Mouse (Mus musculus): ENCODE measurements around the gene Ubd.

DNA sequence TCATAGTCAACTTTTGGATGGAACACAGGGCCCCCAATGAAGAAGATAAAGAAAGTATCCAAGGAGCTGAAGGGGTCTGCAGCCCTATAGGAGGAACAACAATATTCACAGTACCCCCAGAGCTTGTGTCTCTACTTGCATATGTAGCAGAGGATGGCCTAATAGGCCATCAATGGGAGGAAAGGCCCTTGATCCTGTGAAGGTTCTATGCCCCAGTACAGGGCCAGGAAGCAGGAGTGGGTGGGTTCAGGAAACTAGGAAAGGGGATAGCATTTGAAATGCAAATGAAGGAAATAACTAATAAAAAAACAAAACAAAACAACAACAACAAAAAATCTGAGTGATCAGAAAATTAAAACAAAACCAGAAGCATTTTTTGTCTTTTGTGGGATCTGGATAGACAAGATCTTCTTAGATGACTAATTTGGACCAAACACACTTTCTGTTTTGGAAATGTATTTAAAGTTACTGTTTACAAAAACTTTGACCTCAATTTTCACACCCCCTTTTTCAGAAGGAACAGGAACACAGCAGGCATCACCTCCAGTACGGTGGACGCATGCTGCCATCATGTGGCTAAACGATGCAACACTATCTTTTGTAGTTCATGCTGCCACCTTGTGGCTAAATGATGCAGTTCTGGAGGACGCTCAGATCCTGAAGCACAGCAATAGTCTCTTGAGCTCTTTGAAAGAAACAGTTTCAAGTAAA lies 9.7 kb downstream of the Ubd start:
- TF ChIP-seq CTCF (IDR thresholded peaks at IDR 0.05; ENCODE audit: borderline replicate concordance, control insufficient read depth, extremely low read depth, insufficient read depth, low read length, poor library complexity) = no peak
- TF ChIP-seq POLR2A (IDR thresholded peaks at IDR 0.05; ENCODE audit: control insufficient read depth, extremely low read depth, insufficient read depth, low read length, poor library complexity) = no peak

Measured in thymus, adult 2 months (tissue).